Mouse (Mus musculus) neural tube, embryonic 11.5 days (tissue): ENCODE measurements around the gene Nt5c2. TPM values are rescaled to one million over a fixed set of nuclear protein-coding genes. Genes with fewer than 3 reads are reported as not detected.

ENCODE experiments used
- ATAC-seq: fragments of 200-750 bp; cut with Nextera tagmentation; 2 replicates; pipeline ENCODE4 v1.8.0; 2017; ENCODE audit warnings: moderate number of reproducible peaks, mild to moderate bottlenecking, moderate TSS enrichment, moderate library complexity; ENCODE audit not compliant: insufficient read depth, low FRiP score, low TSS enrichment
- DNase-seq: peaks from one replicate; pipeline ENCODE4 v3.0.0-alpha.2; 2015; ENCODE audit warnings: low spot score
- H3K27ac ChIP-seq: fragments of 300-500 bp; sonication (generic); 2 replicates; pipeline ENCODE4 v1.5.1; 2014; ENCODE audit warnings: low read depth, mild to moderate bottlenecking, low read length
- H3K27me3 ChIP-seq: fragments of 300-500 bp; sonication (generic); 2 replicates; pipeline ENCODE4 v1.6.1; 2014; ENCODE audit warnings: mild to moderate bottlenecking, low read length, mixed read lengths; ENCODE audit not compliant: control insufficient read depth, insufficient read depth
- H3K36me3 ChIP-seq: fragments of 300-500 bp; sonication (generic); 2 replicates; pipeline ENCODE4 v1.6.1; 2014; ENCODE audit warnings: mild to moderate bottlenecking, low read length, moderate library complexity, mixed read lengths; ENCODE audit not compliant: control insufficient read depth, insufficient read depth
- H3K4me1 ChIP-seq: fragments of 300-500 bp; sonication (generic); 2 replicates; pipeline ENCODE4 v1.6.1; 2014; ENCODE audit warnings: low read length, mixed read lengths; ENCODE audit not compliant: control insufficient read depth, insufficient read depth
- H3K4me2 ChIP-seq: fragments of 300-500 bp; sonication (generic); 2 replicates; pipeline ENCODE4 v1.6.1; 2014; ENCODE audit warnings: low read depth, mild to moderate bottlenecking, moderate library complexity
- H3K4me3 ChIP-seq: fragments of 300-500 bp; sonication (generic); 2 replicates; pipeline ENCODE4 v1.5.1; 2014; ENCODE audit warnings: low read depth, low read length
- H3K9ac ChIP-seq: fragments of 300-500 bp; sonication (generic); 2 replicates; pipeline ENCODE4 v1.6.1; 2014; ENCODE audit warnings: mild to moderate bottlenecking, low read length
- H3K9me3 ChIP-seq: fragments of 300-500 bp; sonication (generic); 2 replicates; pipeline ENCODE4 v1.6.1; 2016; ENCODE audit warnings: low read length; ENCODE audit not compliant: control insufficient read depth
- WGBS: fragments of 180-500 bp; shearing (Covaris S2); extraction: QIAGEN DNeasy Blood & Tissue Kit; methylation state at CpG from one replicate; pipeline ENCODE4 v1.1.7; 2014; 5-methylcytosine and 5-hydroxymethylcytosine counted together
- polyA plus RNA-seq: library from polyadenylated mRNA; unstranded; fragments of >200 nt; fragmentation: Nextera tagmentation; extraction: Ambion mirVana; gene quantifications from 2 replicates; pipeline ENCODE4 v1.2.1, GENCODE M21; 2014

Nt5c2 gene
- polyA plus RNA-seq, 1 experiment from 2014 or later: 68.3 TPM

- Histone ChIP-seq H3K36me3 (no peaks in the 10 kb centered on the region), H3K4me2 (no peak overlapping the region), H3K4me1 (no peaks in the 10 kb centered on the region), H3K4me3 (no peak overlapping the region), H3K9me3 (no peaks in the 10 kb centered on the region), H3K27ac (no peak overlapping the region), H3K9ac (no peak overlapping the region), H3K27me3 (no peaks in the 10 kb centered on the region)
- DNase-seq: no peak
- 75% methylated on average over 6 of the region's 6 CpGs for WGBS
- ATAC-seq: no peak
These were observed 150.1 kb downstream of the Nt5c2 start for GRCm38 (mm10) chr19:46864731-46865331.

DNA sequence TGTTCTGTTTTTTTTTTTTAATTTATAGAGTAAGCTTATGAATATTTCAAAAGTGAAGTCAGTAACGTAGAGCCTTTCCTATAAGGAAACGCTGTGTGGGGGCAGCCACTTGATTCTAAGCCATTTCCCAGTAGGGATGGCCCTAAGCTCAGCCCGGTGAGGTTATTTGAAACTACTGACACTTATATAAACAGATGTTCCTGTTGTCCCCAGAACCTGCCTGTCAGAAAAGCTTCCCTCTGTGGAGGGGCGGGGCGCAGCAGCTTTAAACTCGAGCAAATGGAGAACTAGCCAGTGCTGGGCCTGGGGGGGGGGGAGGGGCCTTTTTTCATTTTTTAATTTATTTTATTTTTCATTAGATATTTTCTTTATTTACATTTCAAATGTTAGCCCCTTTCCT, 150.9 kb downstream of the Nt5c2 start:
- 50% methylated on average over 6 of the region's 6 CpGs for WGBS
- Histone ChIP-seq H3K4me3 (no peak overlapping the region), H3K27ac (no peak overlapping the region), H3K27me3 (no peaks in the 10 kb centered on the region), H3K36me3 (no peaks in the 10 kb centered on the region), H3K4me1 (no peaks in the 10 kb centered on the region), H3K9me3 (no peaks in the 10 kb centered on the region), H3K9ac (no peak overlapping the region), H3K4me2 (no peak overlapping the region)
- ATAC-seq (no peak), DNase-seq (no peak)

- Histone ChIP-seq H3K36me3 (no peaks in the 10 kb centered on the region), H3K4me3 (no peak overlapping the region), H3K4me1 (no peaks in the 10 kb centered on the region), H3K27ac (no peak overlapping the region), H3K9ac (no peak overlapping the region), H3K27me3 (no peaks in the 10 kb centered on the region), H3K4me2 (no peak overlapping the region), H3K9me3 (no peaks in the 10 kb centered on the region)
- no peak for ATAC-seq
- DNase-seq: no peak
- 87% methylated on average over 17 of the region's 17 CpGs for WGBS
These were observed 151.6 kb downstream of the Nt5c2 start for GRCm38 (mm10) chr19:46863236-46863927.

GRCm38 (mm10) chr19:46862556-46862955, 152.4 kb downstream of the Nt5c2 start:
- Histone ChIP-seq H3K4me2 (no peak overlapping the region), H3K4me3 (no peak overlapping the region), H3K36me3 (no peaks in the 10 kb centered on the region), H3K9me3 (no peaks in the 10 kb centered on the region), H3K27ac (no peak overlapping the region), H3K9ac (no peak overlapping the region), H3K4me1 (no peaks in the 10 kb centered on the region), H3K27me3 (no peaks in the 10 kb centered on the region)
- 71% methylated on average over 3 of the region's 3 CpGs for WGBS
- no peak for DNase-seq
- ATAC-seq: no peak

DNA sequence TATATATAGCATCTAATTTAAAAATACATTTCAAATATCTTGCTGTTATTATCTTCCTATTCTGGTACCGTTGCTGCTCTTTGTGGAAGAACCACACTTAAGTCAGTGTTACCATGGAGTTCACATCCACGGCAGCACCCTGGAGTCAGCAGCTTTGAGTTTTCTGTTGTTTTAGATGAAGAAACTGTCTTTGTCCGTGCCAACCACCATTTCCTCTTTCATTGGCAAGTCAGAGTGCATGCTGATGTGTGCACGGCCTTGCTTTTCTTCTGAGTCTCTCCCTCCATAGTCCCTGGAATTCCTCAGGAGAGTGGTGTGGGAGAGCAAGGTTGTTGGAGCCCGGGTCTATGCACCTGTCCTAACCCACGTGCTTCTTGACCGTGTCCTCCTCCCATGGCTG, 156.8 kb downstream of the Nt5c2 start:
- Histone ChIP-seq H3K4me3 (no peak overlapping the region), H3K9ac (no peak overlapping the region), H3K4me1 (peaks cover 6% of the 10 kb centered on the region), H3K27me3 (no peaks in the 10 kb centered on the region), H3K36me3 (no peaks in the 10 kb centered on the region), H3K9me3 (no peaks in the 10 kb centered on the region), H3K4me2 (no peak overlapping the region), H3K27ac (no peak overlapping the region)
- no peak for DNase-seq
- ATAC-seq: no peak
- WGBS: 90% methylated on average over 7 of the region's 7 CpGs

GRCm38 (mm10) chr19:46857277-46857989, 157.5 kb downstream of the Nt5c2 start:
- Histone ChIP-seq H3K4me1 (peaks cover 6% of the 10 kb centered on the region), H3K36me3 (no peaks in the 10 kb centered on the region), H3K27me3 (no peaks in the 10 kb centered on the region), H3K27ac (no peak overlapping the region), H3K4me3 (no peak overlapping the region), H3K9ac (no peak overlapping the region), H3K9me3 (no peaks in the 10 kb centered on the region), H3K4me2 (no peak overlapping the region)
- no peak for DNase-seq
- ATAC-seq: no peak
- whole genome bisulfite sequencing: 74% methylated on average over 9 of the region's 9 CpGs

- 30% methylated on average over 10 of the region's 10 CpGs for WGBS
- Histone ChIP-seq H3K27me3 (no peaks in the 10 kb centered on the region), H3K9me3 (no peaks in the 10 kb centered on the region), H3K36me3 (no peaks in the 10 kb centered on the region), H3K27ac (no peak overlapping the region), H3K4me2 (no peak overlapping the region), H3K4me1 (peaks cover 6% of the 10 kb centered on the region), H3K4me3 (no peak overlapping the region), H3K9ac (no peak overlapping the region)
- DNase-seq (no peak), ATAC-seq (no peak)
These were observed 158.2 kb downstream of the Nt5c2 start for GRCm38 (mm10) chr19:46856780-46857179.

DNA sequence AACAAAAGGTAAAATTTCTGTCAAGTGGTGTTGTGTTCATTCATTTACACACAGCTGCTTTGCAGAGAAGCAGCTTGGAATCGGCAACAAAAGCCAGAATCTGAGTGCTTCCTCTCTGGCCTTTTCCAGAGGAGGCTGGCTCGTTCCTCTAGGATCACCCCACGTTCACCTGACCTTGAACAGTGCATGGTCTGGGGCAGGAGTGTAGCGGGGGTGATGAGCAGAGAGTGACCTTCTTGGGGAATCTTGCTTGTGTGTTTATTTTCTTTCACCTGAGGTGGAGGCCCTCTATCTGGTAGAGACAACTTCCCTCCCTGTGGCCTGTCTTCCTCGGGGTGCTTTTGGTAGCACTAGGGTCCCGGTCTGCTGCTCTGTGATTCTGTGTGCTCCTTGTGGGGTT, 158.7 kb downstream of the Nt5c2 start:
- 0 out of 2 replicates have a peak overlapping the region, but pooled peaks have one; percentile 14 for H3K9ac ChIP-seq
- DNase-seq (no peak), ATAC-seq (no peak)
- no peak overlapping the region for H3K4me3 ChIP-seq
- no peaks in the 10 kb centered on the region for H3K9me3 ChIP-seq
- H3K27ac ChIP-seq: peak overlapping the region; percentile 14; the same call in 1 of the 2 replicates
- peaks cover 6% of the 10 kb centered on the region for H3K4me1 ChIP-seq
- no peak overlapping the region for H3K4me2 ChIP-seq
- no peaks in the 10 kb centered on the region for H3K27me3 ChIP-seq
- no peaks in the 10 kb centered on the region for H3K36me3 ChIP-seq
- WGBS: 63% methylated on average over 6 of the region's 6 CpGs
